Mouse (Mus musculus) left cerebral cortex, adult 2 months (tissue): ENCODE data around the gene Cmtm8. TPM values are rescaled to one million over a fixed set of nuclear protein-coding genes. Genes with fewer than 3 reads are reported as not detected.
A peak's percentile ranks its signal among the peaks of the same experiment; 100 is the strongest.

ENCODE experiments used
- DNase-seq, 2 experiments: peaks; one replicate each; pipeline ENCODE4 v3.0.0; 2021 to 2022; ENCODE audit warnings: low spot score in 2 of 2, mixed read lengths in 1 of 2; ENCODE audit errors: extremely low spot score in 1 of 2
- H3K27ac ChIP-seq: fragments of 200-600 bp; 2 replicates; pipeline ENCODE4 v1.8.1; 2022
- H3K4me3 ChIP-seq: fragments of 200-600 bp; 2 replicates; pipeline ENCODE4 v1.8.1; 2022
- CTCF ChIP-seq: fragments of 200-600 bp; IDR thresholded peaks from 2 replicates; pipeline ENCODE4 v1.8.1; 2022; ENCODE audit warnings: antibody characterized with exemption, mild to moderate bottlenecking, moderate library complexity
- intact Hi-C: fragments of 180-260 bp; cut with DNase I; formaldehyde crosslinking; loops from one replicate; pipeline ENCODE4 v1.15.1; 2025
- total RNA-seq, 2 experiments: library from RNA; stranded (reverse); gene quantifications; 2 replicates each; pipeline ENCODE4 v1.2.3; 2021

Gene Cmtm8
- total RNA-seq, 2 experiments from 2014 or later, result 1.6 to 1.8 TPM

DNA sequence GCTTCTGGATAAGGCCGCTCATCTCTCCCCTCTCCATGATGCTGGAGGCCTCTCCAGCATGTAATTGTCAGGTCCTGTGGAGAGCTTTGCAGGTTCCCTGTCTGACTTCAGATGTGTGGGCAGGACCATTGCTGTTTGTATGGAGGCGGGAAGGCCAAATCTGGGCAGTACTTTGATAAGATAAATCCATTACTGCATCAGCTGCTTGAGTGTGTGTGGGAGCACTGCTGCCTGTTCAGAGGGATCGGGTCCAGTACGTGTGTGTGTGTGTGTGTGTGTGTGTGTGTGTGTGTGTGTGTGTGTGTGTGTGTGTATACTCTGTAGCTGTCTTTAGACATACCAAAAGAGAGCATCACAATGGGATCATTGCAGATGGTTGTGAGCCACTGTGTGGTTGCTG is 98.8 kb downstream of the Cmtm8 start:
- no peak for DNase-seq
- intact Hi-C loops, result no loop called here
- Histone ChIP-seq H3K4me3 (no peak overlapping the region), H3K27ac (0 out of 2 replicates have a peak overlapping the region, but pooled peaks have one; percentile 55)
- TF ChIP-seq CTCF, result no peak

DNA sequence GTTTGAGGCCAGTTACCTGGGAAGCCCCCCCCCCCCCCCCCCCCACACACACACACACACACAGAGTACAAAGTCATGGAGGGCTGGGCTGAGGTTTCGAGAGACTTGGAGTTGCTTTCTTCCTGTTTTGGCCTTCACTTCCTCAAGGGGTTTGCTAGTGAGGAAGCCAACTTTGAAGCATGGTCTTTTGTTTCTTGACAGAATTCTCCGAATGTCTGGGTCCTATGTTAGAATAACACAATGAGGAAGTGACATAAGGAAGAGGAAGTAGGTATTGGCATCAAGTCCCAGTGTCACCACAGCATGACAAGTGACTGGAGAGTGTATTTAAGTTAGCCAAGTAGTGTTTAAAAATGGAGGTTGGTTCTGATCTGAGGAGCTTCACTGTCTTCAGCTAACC is 101.2 kb downstream of the Cmtm8 start:
- intact Hi-C loops, result no loop called here
- no peak overlapping the region for H3K4me3 ChIP-seq
- no peak for DNase-seq
- no peak overlapping the region for H3K27ac ChIP-seq
- TF ChIP-seq CTCF, result no peak

DNA sequence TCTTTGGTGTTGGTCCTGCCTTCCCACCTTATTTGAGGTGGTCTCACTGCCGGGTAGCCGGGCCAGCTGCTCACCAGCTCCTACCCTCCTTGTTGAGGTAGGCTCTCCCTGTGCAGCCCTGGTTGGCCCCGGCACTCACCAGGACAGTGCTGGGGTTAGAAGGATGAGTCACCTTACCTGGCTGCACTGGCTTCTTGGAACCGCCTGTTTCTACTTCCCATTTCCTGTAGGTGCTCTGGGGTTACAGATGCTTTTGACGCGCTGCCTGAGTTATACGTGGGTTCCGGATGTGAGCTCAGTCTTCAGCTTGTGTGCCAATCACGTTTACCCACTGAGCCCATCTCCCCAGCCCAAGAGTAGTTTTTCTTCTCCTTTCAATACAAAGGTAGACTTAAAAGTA is 103.6 kb downstream of the Cmtm8 start:
- Histone ChIP-seq H3K27ac (no peak overlapping the region), H3K4me3 (no peak overlapping the region)
- no peak for DNase-seq
- no peak for TF ChIP-seq CTCF
- intact Hi-C loops, result no loop called here

Other genes starting within 250 kb of the Cmtm8 start
- 10 to 100 TPM; 47.7 to 49.1 TPM for gene Cnot10, start 204.0 kb downstream of the Cmtm8 start, total RNA-seq
- gene Dync1li1, start 155.4 kb downstream of the Cmtm8 start, total RNA-seq, result 10 to 100 TPM; 87.7 to 91.9 TPM
- 10 to 100 TPM; 19.8 to 22.4 TPM for gene Cmtm6, start 113.0 kb downstream of the Cmtm8 start, total RNA-seq
- gene Cmtm7, start 62.3 kb downstream of the Cmtm8 start, total RNA-seq, result 1 to 10 TPM; 3.7 to 4.8 TPM
- gene Gpd1l, start 89.8 kb upstream of the Cmtm8 start, total RNA-seq, result 10 to 100 TPM; 82.0 to 88.7 TPM
- 10 to 100 TPM; 48.5 to 56.3 TPM for gene Osbpl10, start 134.4 kb upstream of the Cmtm8 start, total RNA-seq
- gene Rps27rt, start 138.6 kb upstream of the Cmtm8 start, total RNA-seq, result 10 to 100 TPM; 14.7 to 28.5 TPM